Mouse (Mus musculus): ENCODE measurements at regions not wholly inside any gene's neighbourhood (a gene's known extent, or its start where the extent isn't known, plus 50 kb on each side); places are given as distances from the start of the nearest gene placed in this dataset.
"Not testable (repeated sequence)": the region's sequence is repeated elsewhere in the genome, so short reads cannot be mapped to it uniquely, and the experiment has no call there.

- no peak for ATAC-seq (replicated peaks; ENCODE audit: poor library complexity)
Observed at GRCm38 (mm10) chr6:5663433-5664175, 61.8 kb upstream of the Dync1i1 start.

DNA sequence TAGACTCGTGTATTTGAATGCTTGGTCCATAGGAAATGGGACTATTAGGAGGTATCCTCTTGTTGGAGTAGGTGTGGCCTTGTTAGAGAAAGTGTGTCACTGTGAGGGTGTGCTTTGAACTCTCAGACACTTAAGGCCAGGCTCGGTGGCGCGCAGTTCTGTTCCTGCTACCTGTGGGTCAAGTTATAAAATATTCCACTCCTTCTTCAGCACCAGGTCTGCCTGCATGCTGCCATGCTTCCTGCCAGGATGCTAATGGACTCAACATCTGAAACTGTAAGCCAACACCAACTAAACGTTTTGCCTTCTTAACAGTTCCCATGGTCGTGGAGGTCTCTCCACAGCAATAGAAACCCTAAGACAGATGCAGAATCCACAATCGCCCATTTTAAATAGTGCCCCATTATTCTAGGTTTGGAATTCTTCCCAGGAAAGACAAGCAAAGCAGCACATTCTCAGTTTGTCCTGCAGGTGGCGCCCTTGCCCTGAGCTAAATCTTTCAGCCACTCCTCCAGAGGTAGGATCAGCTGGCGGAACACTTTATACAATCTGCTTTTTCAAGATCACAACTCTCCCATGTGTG lies 80.2 kb upstream of the Dync1i1 start:
- ATAC-seq (replicated peaks; ENCODE audit: poor library complexity), result peak; percentile 90

GRCm38 (mm10) chr6:5634222-5634621 lies 91.2 kb upstream of the Dync1i1 start:
- no peak for ATAC-seq (replicated peaks; ENCODE audit: poor library complexity)

DNA sequence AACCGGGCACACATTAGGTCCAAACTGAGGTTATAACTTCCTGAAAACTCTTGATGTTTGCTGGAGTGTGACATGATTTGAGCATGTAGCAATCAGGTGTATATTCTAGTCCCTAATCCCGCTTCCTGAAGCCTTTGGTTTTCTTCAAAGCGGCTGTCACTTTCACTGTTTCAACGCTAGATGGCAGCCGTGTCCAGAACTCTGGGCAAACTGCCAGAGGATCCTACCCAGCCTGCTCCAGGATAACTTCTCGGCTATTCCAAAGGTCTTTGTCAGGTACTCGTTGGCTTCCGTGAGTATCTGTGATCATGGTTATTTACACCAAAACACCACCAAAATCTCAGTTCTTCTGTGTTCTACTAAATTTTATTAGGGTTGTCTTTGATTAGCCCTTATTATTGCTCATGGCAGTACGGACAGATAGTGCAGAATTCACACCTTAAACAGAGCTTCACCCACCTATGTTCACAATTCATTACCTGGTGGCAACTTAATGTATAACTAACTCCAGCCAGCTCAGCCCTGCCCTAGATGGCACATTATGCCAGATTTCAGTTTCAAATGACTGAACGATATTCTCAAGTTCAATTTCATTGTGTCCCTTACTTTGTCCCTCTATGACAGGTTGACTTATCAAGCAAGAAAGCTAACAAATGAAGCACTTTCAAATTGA lies 92.3 kb upstream of the Dync1i1 start:
- peak; percentile 92 for ATAC-seq (replicated peaks; ENCODE audit: poor library complexity)

GRCm38 (mm10) chr6:5624085-5624484 lies 101.4 kb upstream of the Dync1i1 start:
- no peak for ATAC-seq (replicated peaks; ENCODE audit: poor library complexity)

DNA sequence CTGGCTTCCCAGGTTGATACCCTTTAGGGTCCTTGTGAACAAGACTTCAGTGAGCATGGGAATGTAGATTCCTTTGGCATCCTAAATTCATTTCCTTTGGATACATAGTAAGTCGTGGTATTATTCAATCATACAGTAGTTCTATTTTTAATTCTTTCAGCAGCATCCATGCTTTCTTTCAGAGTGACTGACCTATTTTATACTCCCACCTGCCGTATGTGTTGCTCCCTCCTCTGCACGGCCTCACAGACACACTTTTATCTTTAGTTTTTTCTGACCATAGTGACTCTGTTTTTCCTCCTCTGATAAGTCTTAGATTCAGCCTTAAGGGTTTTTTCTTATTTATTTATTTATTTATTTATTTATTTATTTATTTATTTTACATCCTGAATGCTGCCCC lies 103.9 kb upstream of the Dync1i1 start:
- no peak for ATAC-seq (replicated peaks; ENCODE audit: poor library complexity)

DNA sequence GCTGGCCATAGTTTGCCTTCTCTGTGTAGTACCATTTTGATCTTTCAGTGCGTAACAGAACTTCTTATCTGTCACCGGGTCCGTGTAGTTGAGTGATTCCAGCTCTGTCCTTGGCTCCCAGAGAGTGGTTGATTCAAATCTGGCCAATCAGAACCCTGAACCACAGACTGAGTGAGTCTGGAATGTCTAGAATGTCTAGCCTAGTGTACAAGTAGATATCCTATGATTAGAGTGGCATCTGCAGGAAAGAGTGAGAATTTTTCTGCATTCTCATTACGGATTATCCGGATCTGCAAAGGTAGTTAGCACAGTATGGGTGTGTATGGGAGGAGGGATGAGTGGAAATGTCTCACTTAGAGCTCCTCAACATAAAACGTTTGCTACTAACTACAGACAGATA lies 97.9 kb upstream of the Pdk4 start:
- no peak for ATAC-seq (replicated peaks; ENCODE audit: poor library complexity)

GRCm38 (mm10) chr6:5589635-5590034 lies 93.5 kb upstream of the Pdk4 start:
- ATAC-seq (replicated peaks; ENCODE audit: poor library complexity), result peak; percentile 100

DNA sequence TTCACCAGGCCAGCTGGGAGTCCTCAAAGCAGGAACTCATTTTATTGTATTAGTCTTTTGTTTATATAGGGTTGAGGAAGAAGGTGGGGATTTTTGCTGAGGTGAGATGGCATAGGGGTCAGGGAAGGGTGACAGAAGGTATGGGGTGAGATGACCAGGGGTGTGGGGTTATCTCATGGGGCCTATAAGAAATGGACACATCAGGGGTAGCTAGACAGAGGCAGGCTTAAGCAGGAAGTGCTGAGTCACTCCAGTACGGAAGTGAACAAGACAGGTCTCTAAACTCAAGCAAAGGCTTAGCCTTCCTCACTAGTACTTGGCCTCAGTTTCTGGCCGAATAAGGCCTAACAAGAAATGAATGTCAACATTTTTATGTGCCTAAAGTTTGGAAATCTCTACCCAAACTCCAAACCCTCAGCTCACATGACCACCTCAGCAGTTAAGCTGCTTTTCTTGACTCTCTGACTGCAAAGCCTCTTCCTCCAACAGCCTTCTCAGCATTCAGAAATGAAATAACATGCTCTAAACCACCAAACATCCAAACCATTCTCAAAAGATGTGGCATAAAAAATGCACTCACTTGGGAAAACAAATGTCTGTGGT lies 86.9 kb upstream of the Pdk4 start:
- 0 out of 2 replicates have a peak, but pooled peaks have one; percentile 34 for ATAC-seq (replicated peaks; ENCODE audit: poor library complexity)

GRCm38 (mm10) chr6:5576891-5577290 lies 80.8 kb upstream of the Pdk4 start:
- not testable (repeated sequence) for ATAC-seq (replicated peaks; ENCODE audit: poor library complexity)

- no peak for ATAC-seq (replicated peaks; ENCODE audit: poor library complexity)
Observed at GRCm38 (mm10) chr6:5566582-5566981, 70.5 kb upstream of the Pdk4 start.

GRCm38 (mm10) chr6:5565049-5565448 lies 68.9 kb upstream of the Pdk4 start:
- ATAC-seq (replicated peaks; ENCODE audit: poor library complexity), result no peak

- no peak for ATAC-seq (replicated peaks; ENCODE audit: poor library complexity)
Observed at GRCm38 (mm10) chr6:5553703-5554394, 57.7 kb upstream of the Pdk4 start.

DNA sequence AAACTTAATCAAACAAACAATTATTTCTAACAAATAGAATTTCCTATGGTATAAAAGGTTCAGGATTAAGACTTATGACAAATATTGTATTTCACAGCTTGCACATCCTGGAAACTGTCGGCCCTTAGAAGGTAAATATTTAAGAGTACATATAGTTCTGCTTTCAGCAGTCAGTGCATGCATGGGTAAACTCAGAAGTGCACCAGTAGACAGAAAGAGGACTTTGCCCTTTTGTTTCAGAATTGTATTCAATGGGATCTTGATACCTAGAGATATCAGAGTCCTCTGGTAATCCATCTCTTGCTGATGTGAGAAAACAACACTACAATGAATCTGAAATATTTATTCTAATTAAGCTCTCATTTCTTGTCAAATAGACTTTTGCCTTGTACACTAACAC lies 54.0 kb upstream of the Pdk4 start:
- no peak for ATAC-seq (replicated peaks; ENCODE audit: poor library complexity)

Measured in megakaryocyte progenitor cell, adult 5-6 weeks (primary cell).